Mouse (Mus musculus) left cerebral cortex, postnatal 10 days (tissue): ENCODE data around the gene Tbx19. TPM values are rescaled to one million over a fixed set of nuclear protein-coding genes. Genes with fewer than 3 reads are reported as not detected.

ENCODE experiments used
- total RNA-seq, 2 experiments: library from RNA; stranded (reverse); gene quantifications; 2 replicates each; pipeline ENCODE4 v1.2.3; 2021

Tbx19 gene
- total RNA-seq, 2 experiments from 2014 or later = not detected

Other genes with a start within 250 kb of the Tbx19 start
- not detected for gene Xcl1, start 225.2 kb downstream of the Tbx19 start, total RNA-seq
- 1 to 10 TPM; 6.8 to 6.9 TPM for gene Sft2d2, start 33.7 kb upstream of the Tbx19 start, total RNA-seq
- 10 to 100 TPM; 72.8 to 75.8 TPM for gene Tiprl, start 76.2 kb upstream of the Tbx19 start, total RNA-seq
- gene Gpr161, start 135.0 kb upstream of the Tbx19 start, total RNA-seq = 10 to 100 TPM; 12.7 to 14.3 TPM